Mouse (Mus musculus): ENCODE measurements around the gene Utrn. TPM values are rescaled to one million over a fixed set of nuclear protein-coding genes. Genes with fewer than 3 reads are reported as not detected.

Gene Utrn
- polyA plus RNA-seq, 1 experiment = 33.5 TPM

DNA sequence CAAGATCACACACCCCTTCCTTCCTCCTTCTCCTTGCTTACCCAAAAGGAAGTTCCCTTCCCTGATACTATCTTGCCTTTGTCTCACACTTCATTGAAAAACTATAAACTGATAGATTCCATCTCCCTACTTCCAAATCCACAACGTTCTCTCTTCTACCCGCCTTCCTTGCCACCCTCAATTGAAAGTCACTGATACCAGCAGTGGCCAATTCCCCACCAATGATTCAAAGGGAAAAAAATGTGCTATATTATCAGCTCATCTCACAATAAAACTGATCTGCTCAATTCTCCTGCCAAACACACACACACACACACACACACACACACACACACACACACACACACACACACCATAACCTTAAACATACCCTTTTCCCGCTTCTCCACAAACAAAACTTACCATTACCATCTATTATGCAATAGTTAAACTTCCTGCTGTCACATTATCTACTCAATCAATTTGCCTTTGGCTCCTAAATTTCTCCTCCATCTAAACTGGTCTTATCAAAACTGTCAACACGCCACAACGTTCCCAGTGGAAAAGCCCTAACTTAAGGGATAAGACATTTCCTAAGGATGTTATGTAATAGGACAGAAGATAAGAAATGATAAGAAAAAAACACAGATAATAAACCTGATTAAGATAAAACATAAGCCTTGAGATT is 399.6 kb downstream of the Utrn start:
- Histone ChIP-seq H3K27ac (ENCODE audit: insufficient read depth, low read length) (no peak overlapping the region), H3K4me3 (replicated peaks; ENCODE audit: insufficient read depth, low read depth, low read length) (no peak overlapping the region), H3K27me3 (ENCODE audit: control insufficient read depth, insufficient read depth, low read length) (no peaks in the 10 kb centered on the region), H3K4me1 (ENCODE audit: control insufficient read depth, insufficient read depth, low read length) (no peaks in the 10 kb centered on the region)
- TF ChIP-seq CTCF (IDR thresholded peaks at IDR 0.05; ENCODE audit: borderline replicate concordance, insufficient read depth, low read depth, low read length) = no peak
- no peak for TF ChIP-seq POLR2A (IDR thresholded peaks at IDR 0.05; ENCODE audit: borderline replicate concordance, insufficient read depth, low read length)
- WGBS = 96% methylated on average over 5 of the region's 5 CpGs
- no peak for DNase-seq

DNA sequence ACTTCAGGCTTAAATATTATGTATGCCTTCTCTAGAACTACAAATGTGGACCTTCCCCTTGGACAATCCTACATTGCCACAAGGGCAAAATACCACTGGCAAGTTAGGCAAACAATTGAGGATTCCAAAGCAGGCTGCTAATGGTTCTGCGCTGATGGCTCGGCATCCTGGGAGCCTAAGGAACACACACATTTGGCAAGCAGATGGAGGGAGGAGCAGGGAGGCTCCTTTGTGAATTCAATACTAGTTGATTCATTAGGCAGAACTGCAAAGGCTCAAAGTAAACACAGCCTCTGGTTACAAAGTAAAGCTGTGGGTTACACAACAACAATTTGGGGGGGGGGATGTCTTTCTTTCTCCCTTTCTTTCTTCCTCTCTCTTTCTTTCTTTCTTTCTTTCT is 401.6 kb downstream of the Utrn start:
- no peaks in the 10 kb centered on the region for H3K4me1 ChIP-seq (ENCODE audit: control insufficient read depth, insufficient read depth, low read length)
- no peaks in the 10 kb centered on the region for H3K27me3 ChIP-seq (ENCODE audit: control insufficient read depth, insufficient read depth, low read length)
- WGBS = 43% methylated on average over 2 of the region's 2 CpGs
- no peak overlapping the region for H3K27ac ChIP-seq (ENCODE audit: insufficient read depth, low read length)
- H3K4me3 ChIP-seq (replicated peaks; ENCODE audit: insufficient read depth, low read depth, low read length) = no peak overlapping the region
- TF ChIP-seq CTCF (IDR thresholded peaks at IDR 0.05; ENCODE audit: borderline replicate concordance, insufficient read depth, low read depth, low read length) (no peak), POLR2A (IDR thresholded peaks at IDR 0.05; ENCODE audit: borderline replicate concordance, insufficient read depth, low read length) (no peak)
- no peak for DNase-seq

DNA sequence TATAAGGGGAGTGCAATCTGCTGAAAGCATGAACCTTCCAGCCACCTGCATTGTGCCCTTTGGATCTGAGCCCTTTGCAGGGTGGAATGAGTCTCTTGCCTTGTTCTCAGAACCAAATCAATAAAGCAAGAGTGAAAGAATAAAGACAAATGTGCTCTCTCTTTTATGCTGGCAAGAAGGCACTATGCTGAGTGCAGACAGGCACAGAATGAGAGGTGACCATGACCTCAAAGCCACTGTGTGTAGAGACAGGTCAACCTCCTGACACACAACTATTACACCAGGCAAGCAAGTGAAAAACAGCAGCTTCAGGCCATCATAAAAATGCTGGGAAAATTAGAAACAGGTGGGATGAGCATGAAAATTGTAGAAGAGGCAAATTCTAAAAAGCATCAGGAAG is 408.2 kb downstream of the Utrn start:
- no peaks in the 10 kb centered on the region for H3K27me3 ChIP-seq (ENCODE audit: control insufficient read depth, insufficient read depth, low read length)
- no peak for DNase-seq
- no peaks in the 10 kb centered on the region for H3K4me1 ChIP-seq (ENCODE audit: control insufficient read depth, insufficient read depth, low read length)
- TF ChIP-seq CTCF (IDR thresholded peaks at IDR 0.05; ENCODE audit: borderline replicate concordance, insufficient read depth, low read depth, low read length) (no peak), POLR2A (IDR thresholded peaks at IDR 0.05; ENCODE audit: borderline replicate concordance, insufficient read depth, low read length) (no peak)
- no peak overlapping the region for H3K4me3 ChIP-seq (replicated peaks; ENCODE audit: insufficient read depth, low read depth, low read length)
- H3K27ac ChIP-seq (ENCODE audit: insufficient read depth, low read length) = no peak overlapping the region

DNA sequence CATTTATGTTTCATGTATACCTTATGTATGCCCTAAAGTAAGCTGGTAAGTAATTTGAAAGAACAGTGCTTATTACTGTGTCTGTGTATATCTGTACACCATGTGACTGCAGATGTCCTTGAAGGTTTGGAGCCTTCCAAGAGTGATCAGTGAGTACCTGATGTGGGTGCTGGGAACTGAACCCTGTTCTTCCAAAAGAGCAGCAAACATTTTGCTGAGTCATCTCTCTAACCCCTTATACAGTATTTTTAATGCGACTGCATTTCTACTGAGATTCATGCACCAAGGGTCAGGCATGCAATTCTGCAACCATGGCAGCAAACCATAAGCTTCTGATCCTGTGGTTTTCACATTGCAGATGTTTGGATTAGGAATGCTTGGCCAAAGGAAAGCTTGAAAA is 412.3 kb downstream of the Utrn start:
- whole genome bisulfite sequencing = 78% methylated on average over 1 of the region's 1 CpGs
- TF ChIP-seq POLR2A (IDR thresholded peaks at IDR 0.05; ENCODE audit: borderline replicate concordance, insufficient read depth, low read length) = no peak
- no peak for TF ChIP-seq CTCF (IDR thresholded peaks at IDR 0.05; ENCODE audit: borderline replicate concordance, insufficient read depth, low read depth, low read length)
- H3K4me1 ChIP-seq (ENCODE audit: control insufficient read depth, insufficient read depth, low read length) = no peaks in the 10 kb centered on the region
- no peak overlapping the region for H3K27ac ChIP-seq (ENCODE audit: insufficient read depth, low read length)
- no peak for DNase-seq
- H3K27me3 ChIP-seq (ENCODE audit: control insufficient read depth, insufficient read depth, low read length) = no peaks in the 10 kb centered on the region
- no peak overlapping the region for H3K4me3 ChIP-seq (replicated peaks; ENCODE audit: insufficient read depth, low read depth, low read length)

DNA sequence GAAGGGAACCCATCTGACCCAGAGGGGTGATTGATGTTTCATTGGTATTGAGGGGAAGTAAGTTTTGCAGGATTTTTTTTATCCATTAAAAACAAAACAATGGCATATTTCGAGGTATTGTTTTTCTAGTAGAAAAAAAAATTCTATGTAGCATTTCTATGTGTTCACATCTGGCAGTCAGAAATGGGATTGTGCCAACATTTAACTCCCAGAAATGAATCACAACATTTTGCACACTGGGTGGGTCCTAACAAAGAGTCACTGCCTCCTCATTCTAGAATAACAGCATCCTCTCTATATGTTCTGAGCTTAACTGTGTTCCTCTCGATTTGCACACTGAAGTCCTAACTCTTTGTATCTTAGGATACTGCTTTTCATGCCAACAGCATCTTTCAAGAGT is 416.5 kb downstream of the Utrn start:
- 76% methylated on average over 2 of the region's 2 CpGs for WGBS
- no peaks in the 10 kb centered on the region for H3K27me3 ChIP-seq (ENCODE audit: control insufficient read depth, insufficient read depth, low read length)
- no peak overlapping the region for H3K4me3 ChIP-seq (replicated peaks; ENCODE audit: insufficient read depth, low read depth, low read length)
- H3K4me1 ChIP-seq (ENCODE audit: control insufficient read depth, insufficient read depth, low read length) = no peaks in the 10 kb centered on the region
- TF ChIP-seq CTCF (IDR thresholded peaks at IDR 0.05; ENCODE audit: borderline replicate concordance, insufficient read depth, low read depth, low read length) (no peak), POLR2A (IDR thresholded peaks at IDR 0.05; ENCODE audit: borderline replicate concordance, insufficient read depth, low read length) (no peak)
- DNase-seq = no peak
- H3K27ac ChIP-seq (ENCODE audit: insufficient read depth, low read length) = no peak overlapping the region

DNA sequence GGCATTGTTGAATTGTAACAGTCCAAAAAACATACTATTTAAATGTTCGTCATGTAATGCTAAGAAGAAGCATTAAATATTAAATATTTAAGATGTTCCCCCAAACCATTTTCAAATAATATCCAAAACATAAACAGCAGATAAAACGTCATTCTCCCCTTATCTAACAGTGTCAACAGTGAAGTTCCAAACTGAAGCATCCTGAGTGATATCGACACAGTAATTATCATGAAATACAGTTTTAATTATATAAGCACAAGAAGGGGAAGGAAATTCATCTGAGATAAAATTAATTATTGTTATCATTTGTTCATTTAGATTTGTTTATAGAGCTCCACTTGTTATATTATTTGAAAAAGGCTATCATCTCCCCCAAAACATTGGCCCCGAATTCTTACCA is 425.0 kb downstream of the Utrn start:
- 94% methylated on average over 4 of the region's 4 CpGs for WGBS
- no peak for TF ChIP-seq POLR2A (IDR thresholded peaks at IDR 0.05; ENCODE audit: borderline replicate concordance, insufficient read depth, low read length)
- no peak for TF ChIP-seq CTCF (IDR thresholded peaks at IDR 0.05; ENCODE audit: borderline replicate concordance, insufficient read depth, low read depth, low read length)
- no peak for DNase-seq

GRCm38 (mm10) chr10:12433161-12433560 is 436.0 kb downstream of the Utrn start:
- WGBS = 71% methylated on average over 2 of the region's 2 CpGs
- H3K27ac ChIP-seq (ENCODE audit: insufficient read depth, low read length) = no peak overlapping the region
- no peak for DNase-seq
- no peak for TF ChIP-seq CTCF (IDR thresholded peaks at IDR 0.05; ENCODE audit: borderline replicate concordance, insufficient read depth, low read depth, low read length)
- no peak for TF ChIP-seq POLR2A (IDR thresholded peaks at IDR 0.05; ENCODE audit: borderline replicate concordance, insufficient read depth, low read length)
- no peak overlapping the region for H3K4me3 ChIP-seq (replicated peaks; ENCODE audit: insufficient read depth, low read depth, low read length)
- H3K4me1 ChIP-seq (ENCODE audit: control insufficient read depth, insufficient read depth, low read length) = no peaks in the 10 kb centered on the region
- no peaks in the 10 kb centered on the region for H3K27me3 ChIP-seq (ENCODE audit: control insufficient read depth, insufficient read depth, low read length)

More for the DNA sequence above, 425.0 kb downstream of the Utrn start:
- H3K27ac ChIP-seq (ENCODE audit: insufficient read depth, low read length) = no peak overlapping the region
- H3K4me3 ChIP-seq (replicated peaks; ENCODE audit: insufficient read depth, low read depth, low read length) = no peak overlapping the region
- H3K4me1 ChIP-seq (ENCODE audit: control insufficient read depth, insufficient read depth, low read length) = no peaks in the 10 kb centered on the region
- no peaks in the 10 kb centered on the region for H3K27me3 ChIP-seq (ENCODE audit: control insufficient read depth, insufficient read depth, low read length)

GRCm38 (mm10) chr10:12430399-12430798 is 438.8 kb downstream of the Utrn start:
- no peaks in the 10 kb centered on the region for H3K4me1 ChIP-seq (ENCODE audit: control insufficient read depth, insufficient read depth, low read length)
- DNase-seq = no peak
- TF ChIP-seq CTCF (IDR thresholded peaks at IDR 0.05; ENCODE audit: borderline replicate concordance, insufficient read depth, low read depth, low read length) (no peak), POLR2A (IDR thresholded peaks at IDR 0.05; ENCODE audit: borderline replicate concordance, insufficient read depth, low read length) (no peak)

More at GRCm38 (mm10) chr10:12430399-12430798, 438.8 kb downstream of the Utrn start:
- Histone ChIP-seq H3K27ac (ENCODE audit: insufficient read depth, low read length) (no peak overlapping the region), H3K27me3 (ENCODE audit: control insufficient read depth, insufficient read depth, low read length) (no peaks in the 10 kb centered on the region), H3K4me3 (replicated peaks; ENCODE audit: insufficient read depth, low read depth, low read length) (no peak overlapping the region)
